Mouse (Mus musculus): ENCODE results near the gene Camkk2. TPM values are rescaled to one million over a fixed set of nuclear protein-coding genes. Genes with fewer than 3 reads are reported as not detected.

Gene Camkk2
- polyA plus RNA-seq, 2 experiments = 35.0 to 39.3 TPM

GRCm38 (mm10) chr5:122802706-122803105 is 23.5 kb upstream of the Camkk2 start:
- H3K27me3 ChIP-seq (ENCODE audit: control insufficient read depth, insufficient read depth, low read length) = no peaks in the 10 kb centered on the region
- no peak overlapping the region for H3K9ac ChIP-seq (ENCODE audit: low read depth, low read length, severe bottlenecking)
- H3K27ac ChIP-seq (replicated peaks; ENCODE audit: low read depth, low read length) = no peak overlapping the region
- H3K4me1 ChIP-seq (ENCODE audit: control insufficient read depth, insufficient read depth, low read length) = no peaks in the 10 kb centered on the region
- ATAC-seq (ENCODE audit: low FRiP score, low read depth) = no peak
- WGBS = 60% methylated on average over 9 of the region's 9 CpGs
- no peak overlapping the region for H3K4me3 ChIP-seq (replicated peaks; ENCODE audit: low read length)
- H3K36me3 ChIP-seq (ENCODE audit: control insufficient read depth, insufficient read depth, low read length) = peaks cover 99% of the 10 kb centered on the region
- H3K4me2 ChIP-seq (replicated peaks; ENCODE audit: low read depth, low read length, severe bottlenecking) = no peak overlapping the region
- TF ChIP-seq POLR2A (IDR thresholded peaks at IDR 0.05; ENCODE audit: borderline replicate concordance, extremely low read depth, insufficient read depth, insufficient read length) = no peak
- no peak for DNase-seq (ENCODE audit: low spot score)
- no peaks in the 10 kb centered on the region for H3K9me3 ChIP-seq (ENCODE audit: control insufficient read depth, low read length)

DNA sequence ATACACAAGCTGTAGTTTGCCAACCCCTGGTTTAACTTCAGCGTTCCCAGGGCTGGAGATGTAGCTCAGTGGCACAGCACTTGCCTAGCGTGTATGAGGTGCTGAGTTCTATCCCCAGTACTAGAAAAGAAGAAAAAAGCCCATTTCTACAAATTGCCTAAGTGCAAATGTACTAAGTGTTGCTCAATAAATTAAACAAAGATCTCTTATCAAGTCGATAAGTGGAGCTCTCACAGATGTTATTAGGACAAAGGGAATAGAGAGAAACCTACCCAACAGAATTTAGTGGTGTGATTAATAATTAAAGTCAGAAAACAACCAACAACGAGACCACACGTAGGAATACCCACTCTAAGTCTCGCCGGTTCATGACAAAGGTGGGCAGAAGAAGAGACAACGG is 22.5 kb upstream of the Camkk2 start:
- no peak overlapping the region for H3K27ac ChIP-seq (replicated peaks; ENCODE audit: low read depth, low read length)
- no peaks in the 10 kb centered on the region for H3K27me3 ChIP-seq (ENCODE audit: control insufficient read depth, insufficient read depth, low read length)
- H3K36me3 ChIP-seq (ENCODE audit: control insufficient read depth, insufficient read depth, low read length) = peaks cover 96% of the 10 kb centered on the region
- ATAC-seq (ENCODE audit: low FRiP score, low read depth) (no peak), DNase-seq (ENCODE audit: low spot score) (no peak)
- 98% methylated on average over 8 of the region's 8 CpGs for WGBS
- no peak overlapping the region for H3K4me3 ChIP-seq (replicated peaks; ENCODE audit: low read length)
- no peak overlapping the region for H3K9ac ChIP-seq (ENCODE audit: low read depth, low read length, severe bottlenecking)
- H3K4me2 ChIP-seq (replicated peaks; ENCODE audit: low read depth, low read length, severe bottlenecking) = no peak overlapping the region
- H3K9me3 ChIP-seq (ENCODE audit: control insufficient read depth, low read length) = no peaks in the 10 kb centered on the region
- no peaks in the 10 kb centered on the region for H3K4me1 ChIP-seq (ENCODE audit: control insufficient read depth, insufficient read depth, low read length)
- no peak for TF ChIP-seq POLR2A (IDR thresholded peaks at IDR 0.05; ENCODE audit: borderline replicate concordance, extremely low read depth, insufficient read depth, insufficient read length)

- Histone ChIP-seq H3K27me3 (ENCODE audit: control insufficient read depth, insufficient read depth, low read length) (no peaks in the 10 kb centered on the region), H3K4me2 (replicated peaks; ENCODE audit: low read depth, low read length, severe bottlenecking) (no peak overlapping the region), H3K4me1 (ENCODE audit: control insufficient read depth, insufficient read depth, low read length) (no peaks in the 10 kb centered on the region), H3K9me3 (ENCODE audit: control insufficient read depth, low read length) (no peaks in the 10 kb centered on the region), H3K4me3 (replicated peaks; ENCODE audit: low read length) (no peak overlapping the region), H3K36me3 (ENCODE audit: control insufficient read depth, insufficient read depth, low read length) (peaks cover 95% of the 10 kb centered on the region), H3K27ac (replicated peaks; ENCODE audit: low read depth, low read length) (no peak overlapping the region), H3K9ac (ENCODE audit: low read depth, low read length, severe bottlenecking) (no peak overlapping the region)
- DNase-seq (ENCODE audit: low spot score) (peak; percentile 12), ATAC-seq (ENCODE audit: low FRiP score, low read depth) (no peak; the same call in 1 of the 2 replicates)
- WGBS = 73% methylated on average over 13 of the region's 13 CpGs
- no peak for TF ChIP-seq POLR2A (IDR thresholded peaks at IDR 0.05; ENCODE audit: borderline replicate concordance, extremely low read depth, insufficient read depth, insufficient read length)
These were observed 21.3 kb upstream of the Camkk2 start for GRCm38 (mm10) chr5:122800345-122801010.

DNA sequence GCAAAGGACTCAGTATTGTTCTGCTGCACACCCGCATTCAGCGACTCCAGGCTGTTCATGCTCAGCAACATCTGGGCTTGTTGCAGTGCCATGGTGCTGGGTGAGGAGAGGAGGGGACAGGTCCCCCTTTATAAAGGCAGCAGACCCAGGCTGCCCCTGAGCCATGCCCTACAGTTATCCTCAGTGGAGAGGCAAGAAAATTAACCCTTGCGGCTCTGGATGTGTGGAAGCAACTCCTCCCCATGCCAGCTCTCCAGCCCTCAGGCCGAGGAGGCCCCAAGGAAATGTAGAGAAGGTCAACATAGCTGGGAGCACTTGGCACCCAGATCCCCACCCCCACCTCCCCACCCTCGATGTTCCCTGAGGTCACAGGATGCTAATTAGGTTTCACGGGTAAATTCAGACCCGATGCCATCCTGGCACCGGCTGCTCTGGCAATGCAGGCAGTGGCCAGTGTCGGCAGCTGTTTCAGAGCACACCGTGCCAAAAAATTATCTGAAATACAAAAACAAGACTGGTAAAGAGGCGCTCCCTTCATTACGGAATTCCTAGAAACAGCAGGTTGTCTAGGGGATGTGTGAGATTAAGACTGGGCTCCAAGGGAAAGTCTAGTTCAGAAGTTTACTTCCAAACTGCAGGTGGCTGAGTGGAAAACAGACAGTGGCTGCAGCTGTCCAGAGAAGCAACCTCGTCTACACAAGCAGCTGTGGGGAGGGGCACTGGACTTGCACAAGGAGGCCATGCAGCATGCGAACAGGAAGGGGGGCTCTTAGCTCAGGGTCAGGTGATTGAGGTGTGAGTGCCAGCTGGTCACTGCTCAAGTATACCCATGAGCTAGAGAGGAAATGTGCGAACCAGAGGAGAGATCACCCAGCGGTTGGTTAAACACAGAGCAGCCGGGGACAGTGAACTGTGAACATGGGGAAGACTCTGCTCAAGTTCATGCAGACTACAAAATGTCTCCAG is 20.5 kb upstream of the Camkk2 start:
- H3K27me3 ChIP-seq (ENCODE audit: control insufficient read depth, insufficient read depth, low read length) = no peaks in the 10 kb centered on the region
- DNase-seq (ENCODE audit: low spot score) (no peak), ATAC-seq (ENCODE audit: low FRiP score, low read depth) (peak; percentile 46)
- TF ChIP-seq POLR2A (IDR thresholded peaks at IDR 0.05; ENCODE audit: borderline replicate concordance, extremely low read depth, insufficient read depth, insufficient read length) = no peak
- WGBS = 74% methylated on average over 17 of the region's 17 CpGs
- H3K36me3 ChIP-seq (ENCODE audit: control insufficient read depth, insufficient read depth, low read length) = peaks cover 95% of the 10 kb centered on the region
- no peak overlapping the region for H3K4me3 ChIP-seq (replicated peaks; ENCODE audit: low read length)
- H3K27ac ChIP-seq (replicated peaks; ENCODE audit: low read depth, low read length) = 0 out of 2 replicates have a peak overlapping the region, but pooled peaks have one; percentile 26
- no peaks in the 10 kb centered on the region for H3K9me3 ChIP-seq (ENCODE audit: control insufficient read depth, low read length)
- H3K9ac ChIP-seq (ENCODE audit: low read depth, low read length, severe bottlenecking) = no peak overlapping the region
- H3K4me2 ChIP-seq (replicated peaks; ENCODE audit: low read depth, low read length, severe bottlenecking) = no peak overlapping the region
- no peaks in the 10 kb centered on the region for H3K4me1 ChIP-seq (ENCODE audit: control insufficient read depth, insufficient read depth, low read length)

DNA sequence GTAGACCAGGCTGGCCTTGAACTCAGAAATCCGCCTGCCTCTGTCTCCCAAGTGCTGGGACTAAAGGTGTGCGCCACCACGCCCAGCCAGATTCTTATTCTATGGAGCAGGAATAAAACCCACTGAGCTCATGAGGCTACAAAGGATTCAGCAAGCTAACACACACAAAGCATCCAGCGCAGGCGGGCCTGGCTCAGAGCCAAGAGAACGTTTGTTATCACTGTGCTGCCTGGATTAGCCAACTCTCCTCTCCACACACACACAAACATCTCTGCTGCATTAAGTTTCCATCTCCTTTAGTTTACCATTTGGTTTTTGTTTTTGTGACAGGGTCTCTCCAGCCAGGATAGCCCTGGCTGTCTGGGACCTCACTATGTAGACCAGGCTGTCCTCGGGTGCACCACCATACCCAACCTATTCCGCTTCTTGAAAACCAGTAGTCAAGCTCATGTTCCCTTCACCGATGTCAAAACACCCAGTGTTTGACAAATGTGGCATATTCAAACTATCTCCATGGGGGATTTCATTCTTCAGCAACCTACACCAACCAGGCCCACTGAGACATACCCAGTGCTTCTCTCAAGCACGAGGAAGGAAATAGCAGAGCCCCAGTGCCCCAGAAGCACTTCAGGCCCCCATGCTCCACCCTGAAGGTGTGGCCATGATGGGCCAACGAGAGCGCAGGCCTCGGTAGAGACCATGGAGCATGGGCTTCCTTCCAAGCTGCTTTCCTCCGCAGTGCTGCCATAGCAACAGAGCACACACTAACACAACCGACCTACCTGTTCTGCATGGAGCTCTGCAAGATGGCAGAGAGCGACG is 19.6 kb upstream of the Camkk2 start:
- no peak for TF ChIP-seq POLR2A (IDR thresholded peaks at IDR 0.05; ENCODE audit: borderline replicate concordance, extremely low read depth, insufficient read depth, insufficient read length)
- Histone ChIP-seq H3K4me3 (replicated peaks; ENCODE audit: low read length) (no peak overlapping the region), H3K36me3 (ENCODE audit: control insufficient read depth, insufficient read depth, low read length) (peaks cover 94% of the 10 kb centered on the region), H3K9ac (ENCODE audit: low read depth, low read length, severe bottlenecking) (no peak overlapping the region), H3K4me2 (replicated peaks; ENCODE audit: low read depth, low read length, severe bottlenecking) (no peak overlapping the region), H3K27me3 (ENCODE audit: control insufficient read depth, insufficient read depth, low read length) (no peaks in the 10 kb centered on the region), H3K27ac (replicated peaks; ENCODE audit: low read depth, low read length) (no peak overlapping the region), H3K9me3 (ENCODE audit: control insufficient read depth, low read length) (no peaks in the 10 kb centered on the region), H3K4me1 (ENCODE audit: control insufficient read depth, insufficient read depth, low read length) (no peaks in the 10 kb centered on the region)
- WGBS = 81% methylated on average over 17 of the region's 17 CpGs
- ATAC-seq (ENCODE audit: low FRiP score, low read depth) (no peak), DNase-seq (ENCODE audit: low spot score) (peak; percentile 59)
